Mouse (Mus musculus) kidney, adult 18-20 months (tissue): Measurements from ENCODE around the gene Slco4a1.
A peak's percentile ranks its signal among the peaks of the same experiment; 100 is the strongest.

Source experiments
- DNase-seq: peaks from one replicate; pipeline ENCODE4 v3.0.0; 2021

Gene Slco4a1

DNA sequence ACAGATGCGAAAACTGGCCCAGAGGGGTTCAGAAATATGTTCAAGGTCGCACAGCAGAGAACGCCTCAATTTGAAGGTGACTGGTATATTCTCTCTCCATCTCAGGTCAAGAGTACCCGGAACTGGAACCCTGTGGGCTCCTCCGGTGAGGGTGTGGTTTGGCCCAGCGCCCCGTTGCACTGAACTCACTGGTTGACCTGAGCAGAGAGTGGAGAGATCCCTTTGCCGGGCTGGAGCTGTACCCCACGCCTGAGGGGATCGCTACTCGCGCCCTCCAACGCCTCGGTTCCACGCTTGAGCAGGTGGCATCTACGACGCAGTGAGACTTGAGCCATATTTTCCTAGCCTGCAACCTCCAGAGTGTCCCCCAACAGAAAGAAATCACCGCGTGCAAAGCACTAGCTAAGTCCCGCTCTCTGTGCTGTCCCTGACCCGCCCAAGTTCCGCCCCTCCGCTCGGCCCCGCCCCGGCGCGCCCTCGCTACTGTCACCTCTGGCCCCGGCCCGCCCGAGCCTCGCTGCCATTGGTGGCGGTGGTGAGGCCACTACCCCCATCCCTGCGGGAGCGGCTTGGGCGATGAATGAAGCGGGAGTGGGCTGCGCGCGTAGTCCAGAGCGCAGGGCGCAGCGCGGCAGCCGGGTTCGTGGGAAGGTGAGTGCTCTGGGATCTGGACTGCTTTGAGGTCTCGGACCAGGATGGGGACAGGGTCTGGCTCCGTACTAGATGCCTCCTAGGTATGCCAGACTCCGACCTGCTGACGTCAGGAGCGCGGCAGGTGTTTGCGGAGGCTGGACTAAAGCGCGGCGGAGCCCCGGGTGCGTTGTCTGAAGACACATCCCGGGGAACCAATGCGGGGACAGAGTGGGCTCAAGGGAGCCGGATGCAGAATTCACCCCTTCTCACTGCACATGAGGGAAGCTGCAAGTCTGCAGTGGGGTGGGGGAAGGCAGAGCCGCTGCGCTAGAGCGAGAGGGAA, at the start of gene Slco4a1:
Slco4a1 (plus strand) TSS at position 523 of the 976 bp plus-strand sequence.
- DNase-seq: peak; percentile 94

DNA sequence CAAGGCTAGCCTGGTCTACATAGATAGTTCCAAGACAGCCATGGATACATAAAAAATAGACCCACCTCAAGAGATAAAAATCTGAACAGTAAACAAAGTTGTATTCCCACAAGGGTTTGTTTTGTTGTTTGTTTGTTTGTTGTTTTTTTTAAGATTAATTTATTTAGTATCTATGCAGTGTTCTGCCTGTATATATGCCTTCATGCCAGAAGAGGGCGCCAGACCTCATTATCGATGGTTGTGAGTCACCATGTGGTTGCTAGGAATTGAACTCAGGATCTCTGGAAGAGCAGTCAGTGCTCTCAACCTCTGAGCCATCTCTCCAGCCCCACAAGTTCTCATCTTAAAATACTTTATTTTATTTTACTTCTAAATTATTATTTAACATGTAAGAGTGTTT, 47.6 kb upstream of the Slco4a1 start:
- DNase-seq: no peak

DNA sequence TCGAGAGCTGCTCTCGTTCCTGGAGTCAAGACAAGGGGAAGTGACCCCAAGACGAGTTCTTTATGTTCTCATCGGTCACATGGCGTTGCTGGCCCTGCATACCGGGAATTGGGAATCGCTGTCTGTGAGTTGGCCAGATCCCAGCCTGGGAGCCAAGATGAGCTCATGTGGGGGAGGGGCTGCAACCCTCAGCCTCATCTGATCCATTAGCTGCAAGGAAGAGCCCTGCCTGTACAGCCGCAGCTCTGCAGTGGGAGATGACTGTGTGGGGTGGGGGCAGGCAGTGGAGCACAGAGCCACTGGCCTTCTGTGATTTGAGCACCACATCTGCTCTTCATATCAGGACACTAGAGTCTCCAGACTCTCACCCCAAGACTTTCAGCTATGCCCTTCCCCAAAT, 45.6 kb upstream of the Slco4a1 start:
- no peak for DNase-seq

DNA sequence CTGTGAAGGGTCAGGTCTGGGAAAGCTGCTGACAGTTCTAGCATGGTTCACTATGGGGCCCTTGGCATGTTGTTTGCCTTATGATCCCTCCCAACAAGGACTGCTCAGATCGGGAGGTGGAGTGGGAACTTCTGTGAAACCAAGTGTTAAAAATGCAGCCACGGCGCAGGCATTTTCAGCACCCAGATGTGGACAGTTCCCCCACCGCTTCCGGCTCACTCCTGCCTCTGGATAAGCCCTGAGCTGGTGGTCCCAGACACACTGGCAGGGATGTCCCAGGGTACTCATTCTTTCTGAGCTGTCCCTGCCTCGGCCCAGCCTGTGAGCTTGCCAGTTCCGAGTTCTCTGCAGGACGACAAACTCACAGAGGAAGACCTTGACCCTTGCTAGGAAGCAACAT, 45.0 kb upstream of the Slco4a1 start:
- no peak for DNase-seq

DNA sequence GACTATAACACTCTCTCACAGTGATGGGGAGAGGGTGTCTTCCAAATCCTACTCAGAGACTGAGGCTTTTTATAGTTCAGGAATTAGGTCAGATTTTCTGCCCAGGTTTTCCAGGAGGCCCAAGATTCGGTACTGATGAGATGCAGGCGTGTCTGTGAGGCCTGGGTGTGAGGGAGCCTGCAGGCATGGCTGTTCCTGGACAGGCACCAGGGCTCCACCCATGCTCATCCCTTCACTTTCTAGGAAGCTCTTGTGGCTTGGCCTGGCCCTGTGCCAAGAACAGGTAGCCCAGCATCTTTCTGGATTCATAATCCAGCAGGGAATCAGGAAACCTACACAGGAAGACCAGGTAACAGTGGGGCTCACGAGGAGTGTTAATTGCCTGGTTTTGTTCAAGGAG, 40.4 kb upstream of the Slco4a1 start:
- no peak for DNase-seq

DNA sequence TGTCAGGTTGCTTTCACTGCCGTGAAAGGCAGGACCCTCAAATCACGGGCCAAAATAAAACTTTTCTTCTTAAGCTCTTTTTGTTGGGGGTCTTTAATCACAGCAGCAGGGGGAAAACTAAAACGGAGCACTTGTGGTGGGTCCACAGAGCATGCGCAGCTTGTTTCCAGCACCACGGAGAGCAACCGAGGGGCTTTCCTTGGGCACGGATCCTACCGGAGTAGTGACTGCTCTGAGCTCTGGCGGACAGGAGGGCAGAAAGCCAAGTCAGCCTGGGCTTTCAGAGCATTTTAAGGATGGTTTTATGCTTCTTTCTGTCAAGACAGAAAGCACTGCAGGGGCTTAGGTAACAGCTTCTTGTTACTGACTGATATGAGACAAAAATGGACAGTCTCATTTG, 38.3 kb upstream of the Slco4a1 start:
- DNase-seq: no peak

DNA sequence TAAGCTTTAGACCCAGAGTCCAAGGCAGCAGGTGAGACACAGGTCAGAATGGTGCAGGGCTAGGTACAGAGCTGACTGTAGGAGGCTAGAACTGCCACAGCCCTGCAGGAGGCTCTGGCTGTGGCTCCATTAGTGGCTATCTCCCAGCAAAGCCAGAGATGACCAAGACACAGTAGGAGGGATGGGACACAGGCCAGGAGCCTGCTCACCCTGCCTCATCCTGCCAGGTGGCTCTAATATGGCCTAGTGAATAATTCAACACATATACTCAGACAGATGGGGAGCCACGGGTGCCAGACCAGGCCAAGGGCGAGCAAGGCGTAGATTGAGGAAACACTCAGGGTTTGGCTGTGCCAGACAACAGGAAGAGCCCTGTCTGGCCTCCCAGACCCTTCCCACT, 35.4 kb upstream of the Slco4a1 start:
- DNase-seq: no peak

DNA sequence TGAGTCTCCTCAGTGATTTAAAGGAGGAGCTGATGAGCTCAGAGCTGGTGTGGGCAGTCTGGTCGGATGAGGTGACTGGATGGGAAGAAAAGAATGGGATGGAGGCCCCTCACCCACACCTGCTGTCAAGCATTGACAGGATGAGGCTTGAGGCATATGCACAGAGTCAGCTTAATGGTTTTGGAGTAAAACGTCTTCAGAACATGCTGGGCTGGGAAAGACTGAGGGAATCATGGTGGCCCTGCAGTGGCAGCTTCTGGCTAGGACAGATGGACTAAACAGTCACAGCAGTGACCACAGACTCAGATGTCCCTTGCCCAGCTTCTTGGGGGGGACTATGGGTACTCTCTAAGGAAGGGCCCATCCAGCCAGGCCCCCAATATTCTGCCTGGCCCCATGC, 30.9 kb upstream of the Slco4a1 start:
- no peak for DNase-seq

DNA sequence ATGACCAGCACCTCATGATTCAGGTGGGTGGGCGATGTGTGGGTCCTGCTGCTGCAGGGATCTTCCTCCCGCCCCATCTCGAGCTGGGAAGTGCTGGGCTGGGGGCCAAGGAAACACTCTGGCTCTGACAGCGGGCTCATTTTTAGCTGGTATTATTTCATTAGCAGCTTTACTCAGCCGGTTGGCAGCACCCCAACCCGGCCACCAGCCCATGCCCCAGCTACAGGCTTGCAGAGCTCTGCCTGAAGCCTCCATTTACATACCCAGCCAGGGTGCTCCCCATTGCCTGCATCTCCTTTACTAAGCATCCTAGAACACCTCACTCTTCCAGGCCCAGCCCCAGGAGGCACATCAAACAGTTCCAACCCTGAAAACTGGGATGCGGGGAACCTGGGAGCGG, 29.0 kb upstream of the Slco4a1 start:
- DNase-seq: no peak

DNA sequence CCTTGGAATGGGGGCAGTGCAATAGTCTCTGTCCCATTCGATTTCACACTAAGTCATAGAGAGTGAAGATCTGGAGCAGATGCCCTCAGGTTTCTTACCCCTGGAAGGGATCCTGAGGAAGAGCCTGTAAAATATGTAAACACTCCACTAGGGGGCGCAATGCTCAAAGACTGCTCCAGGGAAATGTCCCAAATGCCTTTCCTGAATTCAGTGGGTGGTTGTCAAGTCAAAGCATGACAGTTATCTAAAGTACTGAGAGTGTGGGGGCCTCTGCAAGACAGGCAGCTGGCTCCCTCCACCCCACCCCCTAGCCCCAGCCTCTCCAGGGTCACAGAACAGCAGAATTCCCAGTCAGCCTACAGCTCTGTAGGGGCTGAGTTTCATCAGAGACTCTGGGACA, 27.7 kb upstream of the Slco4a1 start:
- no peak for DNase-seq

DNA sequence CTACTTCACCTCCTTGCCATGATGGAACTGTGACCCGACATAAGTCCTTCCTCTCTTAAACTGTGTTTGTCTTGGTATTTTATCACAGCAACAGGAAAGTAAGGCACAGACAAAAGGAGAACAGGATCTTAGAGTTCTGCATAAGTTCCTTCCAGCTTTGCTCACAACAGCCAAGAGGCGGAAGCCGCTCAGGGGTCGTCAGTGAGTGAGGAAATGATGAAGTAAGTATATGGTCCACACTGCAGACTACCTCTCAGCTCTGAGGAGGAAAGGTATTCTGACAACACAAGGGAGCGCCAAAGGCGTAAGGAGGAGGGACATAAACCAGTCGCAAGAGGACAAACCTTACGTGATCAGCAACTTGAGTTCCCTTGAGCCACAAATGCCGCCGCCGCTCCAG, 25.4 kb upstream of the Slco4a1 start:
- no peak for DNase-seq

DNA sequence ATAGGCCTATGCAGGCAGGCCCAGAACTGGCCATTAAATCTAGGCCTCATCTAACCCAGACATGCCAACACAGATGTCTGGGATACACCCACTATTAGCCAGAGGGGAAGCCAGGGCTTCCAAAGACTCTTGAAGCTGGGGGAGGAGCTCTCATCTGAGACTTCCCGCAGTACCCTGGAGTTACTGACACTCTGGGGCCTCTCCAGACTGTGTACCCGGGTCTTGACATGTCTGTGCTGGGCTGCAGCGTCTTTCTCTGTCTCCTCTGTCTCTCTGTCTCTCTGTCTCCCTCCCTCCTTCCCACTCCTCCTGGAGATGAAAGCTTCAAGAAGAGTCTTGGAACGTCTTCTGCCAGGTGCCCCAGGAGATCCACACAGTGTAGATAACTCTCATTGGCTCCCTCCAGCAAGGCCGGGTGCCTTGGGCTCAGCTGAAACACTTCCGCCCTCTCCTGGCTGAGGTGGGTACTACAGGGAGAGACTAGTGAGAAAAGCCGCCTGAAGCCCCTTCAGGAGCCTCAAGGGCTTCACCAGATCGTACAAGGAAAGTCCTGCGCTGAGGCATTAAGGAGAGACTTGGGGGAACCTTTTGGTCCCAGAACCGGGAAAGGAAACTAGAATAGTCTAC, 23.9 kb upstream of the Slco4a1 start:
- peak; percentile 81 for DNase-seq

DNA sequence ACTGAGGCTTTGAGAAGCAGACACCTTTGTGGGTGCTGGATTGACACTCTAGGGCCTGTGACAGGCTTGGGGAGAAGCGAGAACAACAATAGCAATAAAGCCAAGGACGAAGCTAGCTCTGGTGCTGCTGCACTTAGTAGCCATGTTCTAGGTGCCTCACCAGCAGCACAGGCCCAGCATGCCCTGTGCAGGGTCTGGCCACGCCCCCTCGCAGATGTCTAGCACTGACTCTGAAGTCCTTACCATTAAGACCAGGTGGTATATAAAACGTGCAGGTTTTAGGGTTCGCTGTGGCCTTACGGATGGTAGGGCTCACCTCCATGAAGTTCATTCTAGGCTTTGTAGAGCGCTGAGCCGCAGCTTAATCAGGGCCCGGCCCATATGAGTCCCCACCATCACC, 23.3 kb upstream of the Slco4a1 start:
- no peak for DNase-seq

DNA sequence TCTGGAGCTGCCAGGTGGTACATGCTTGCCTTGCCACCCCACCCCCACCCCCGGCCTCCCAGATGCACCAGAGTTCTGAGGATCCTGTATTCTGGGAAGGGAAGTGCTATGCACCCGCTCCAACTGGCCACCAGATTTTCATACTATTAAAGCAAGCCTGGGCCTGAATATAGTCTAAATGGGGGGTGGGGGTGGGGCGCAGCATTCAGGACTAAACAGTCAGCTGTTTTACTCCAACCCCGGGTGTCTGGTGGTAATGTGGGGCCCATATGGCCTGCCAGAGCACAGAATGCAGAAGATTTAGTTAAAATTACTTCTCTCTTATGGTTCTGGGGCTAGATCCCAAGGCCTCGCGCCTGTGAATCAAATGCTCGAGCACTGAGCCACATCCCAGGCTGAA, 22.7 kb upstream of the Slco4a1 start:
- no peak for DNase-seq

DNA sequence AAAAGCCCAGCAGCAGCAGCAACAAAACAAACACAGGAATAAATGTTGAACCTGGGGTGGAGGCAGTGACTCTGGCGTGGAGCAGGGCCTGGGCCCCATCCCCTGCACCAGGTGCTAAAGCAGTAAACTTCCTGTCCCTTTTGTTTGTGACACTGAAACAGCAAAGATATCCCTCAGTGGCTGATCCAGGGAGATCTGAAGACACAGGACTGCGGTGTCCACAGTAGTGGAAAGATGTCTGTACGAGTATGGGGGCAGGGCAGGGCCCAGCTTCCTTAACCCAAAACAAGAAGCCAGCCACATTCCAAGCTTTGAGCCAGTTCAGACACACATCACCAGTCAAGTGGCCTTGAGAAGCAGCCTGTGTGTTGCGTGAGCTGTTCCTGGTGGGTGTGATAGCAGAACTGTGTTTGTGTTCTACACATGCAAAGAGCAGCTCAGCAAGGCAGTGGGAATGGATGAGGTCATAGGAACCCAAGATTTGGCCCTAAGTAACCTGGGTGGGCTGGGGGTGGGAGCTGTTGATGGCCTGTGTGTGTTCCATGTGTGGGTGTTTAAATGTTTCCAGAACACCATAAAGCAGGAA, 20.6 kb upstream of the Slco4a1 start:
- no peak for DNase-seq

DNA sequence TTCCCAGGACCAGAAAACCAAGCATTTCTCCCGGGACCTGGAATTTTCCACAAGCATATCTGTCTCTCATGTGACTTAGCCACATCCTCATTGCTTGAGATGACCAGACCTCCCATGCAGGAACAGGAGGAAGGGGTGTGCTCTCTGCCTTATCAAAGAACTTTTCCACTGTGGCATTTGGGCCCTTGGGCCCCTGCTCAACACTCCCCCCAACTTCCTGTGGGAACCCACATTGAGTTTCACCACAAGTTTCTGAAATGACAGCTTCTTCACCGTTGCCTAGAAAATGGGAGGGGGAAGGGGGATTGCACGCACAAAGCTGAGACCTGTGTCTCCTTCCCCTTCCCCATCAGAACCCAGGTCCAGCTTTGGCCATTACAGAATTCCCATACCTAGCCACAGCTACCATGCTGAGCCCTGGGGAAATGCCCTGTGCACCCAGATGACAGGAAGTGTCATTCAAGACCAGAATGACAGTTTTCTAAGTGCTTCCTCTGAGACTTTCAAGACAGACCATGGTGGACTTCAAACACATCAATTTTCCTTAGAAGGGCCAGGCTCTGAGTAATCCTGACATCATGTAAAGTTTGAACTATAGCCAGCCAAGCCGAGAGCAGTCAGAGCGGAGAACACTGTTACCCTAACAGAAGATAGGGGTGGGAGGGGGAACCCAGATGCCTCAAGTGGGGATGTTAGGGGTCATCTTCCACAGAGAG, 18.7 kb upstream of the Slco4a1 start:
- no peak for DNase-seq

DNA sequence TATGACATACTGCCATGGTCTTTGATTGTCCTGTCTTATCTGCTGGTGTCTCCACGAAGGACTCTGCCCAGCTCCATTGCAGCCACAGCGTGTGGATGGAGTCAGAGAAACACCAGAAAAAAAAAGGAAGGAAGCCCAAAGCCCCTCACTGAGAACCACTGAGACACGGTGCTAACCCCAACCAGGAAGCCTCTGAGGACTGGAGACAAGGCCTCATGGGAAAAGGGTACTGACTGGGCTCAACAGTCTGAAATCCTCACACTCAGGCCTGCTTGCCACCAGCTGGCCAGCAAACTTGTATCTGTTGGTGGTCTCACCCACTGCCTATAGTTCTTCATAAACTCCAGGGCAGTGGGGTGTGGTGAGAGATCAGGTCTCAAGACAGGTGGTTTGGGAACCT, 16.3 kb upstream of the Slco4a1 start:
- no peak for DNase-seq

DNA sequence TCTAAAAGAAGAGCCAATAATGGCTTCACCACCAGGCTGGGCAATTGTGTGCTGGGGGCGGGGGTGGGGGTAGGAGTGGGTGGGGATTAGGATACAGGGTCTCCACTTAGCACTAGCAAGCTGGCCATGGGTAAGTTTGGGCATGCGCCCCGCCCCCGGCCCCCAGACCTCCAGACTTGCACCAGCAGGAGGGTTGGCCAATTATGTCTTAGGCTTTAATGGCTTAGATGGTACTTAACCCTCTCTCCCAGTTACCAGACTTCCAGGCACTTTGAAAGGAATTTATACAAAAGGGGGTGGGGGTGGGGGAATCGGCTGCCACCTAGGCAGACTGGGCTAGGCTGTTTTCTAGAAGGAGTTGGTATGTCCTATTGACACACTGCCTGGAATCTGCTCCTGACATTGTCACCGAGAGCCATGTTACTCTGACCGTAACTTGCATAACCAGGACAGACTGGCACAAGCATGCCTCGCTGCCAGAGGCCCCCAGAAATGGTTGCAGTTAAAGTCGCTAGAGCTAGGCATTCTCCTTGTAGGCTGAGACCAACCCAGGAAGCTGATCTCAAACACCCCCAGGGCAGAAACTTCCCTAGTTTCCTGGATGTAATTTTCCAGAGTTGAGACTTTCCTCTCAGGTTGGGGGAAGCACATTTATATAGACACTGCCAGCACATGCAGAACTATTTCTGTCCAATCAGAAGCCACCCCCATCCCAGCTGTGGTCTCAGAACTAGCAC, 15.3 kb upstream of the Slco4a1 start:
- DNase-seq: no peak

DNA sequence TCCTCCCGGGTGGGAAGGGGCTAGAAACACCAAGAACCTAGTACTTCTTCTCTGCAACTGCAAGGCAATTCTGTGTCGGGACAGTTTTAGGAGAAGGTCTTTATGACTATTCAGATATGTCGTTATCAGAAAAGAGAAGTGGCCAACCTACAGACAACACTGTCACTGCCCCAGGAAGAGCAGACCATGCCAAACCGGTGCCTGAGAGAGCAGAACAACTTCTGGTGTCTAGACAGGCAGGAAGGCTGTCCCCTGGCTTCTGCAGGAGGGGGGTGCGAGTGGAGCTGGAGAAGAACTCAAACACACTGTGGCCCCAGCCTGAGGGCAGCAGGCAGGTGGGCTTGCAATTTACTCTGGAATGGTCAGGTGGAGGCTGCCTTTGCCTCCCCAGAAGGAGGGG, 14.0 kb upstream of the Slco4a1 start:
- DNase-seq: no peak

DNA sequence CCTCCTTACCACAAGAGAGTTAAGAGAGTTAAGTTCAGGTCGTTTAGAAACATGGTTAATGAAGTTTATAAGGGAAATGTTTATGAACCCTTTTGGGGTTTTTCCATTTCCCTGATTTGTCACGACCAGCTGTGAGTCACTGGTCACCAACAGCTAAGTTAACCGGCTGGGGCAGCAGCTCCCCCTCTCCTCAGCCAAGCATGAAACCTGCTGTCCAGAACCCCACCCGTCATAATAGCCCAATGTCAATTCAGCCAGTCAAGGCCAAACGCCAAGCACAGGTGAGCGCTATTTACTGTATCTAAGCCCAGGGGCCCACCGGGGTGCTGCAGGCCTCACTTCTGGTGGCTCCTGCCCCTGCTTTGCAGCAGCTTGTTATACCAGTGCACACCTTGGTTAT, 12.2 kb upstream of the Slco4a1 start:
- no peak for DNase-seq

DNA sequence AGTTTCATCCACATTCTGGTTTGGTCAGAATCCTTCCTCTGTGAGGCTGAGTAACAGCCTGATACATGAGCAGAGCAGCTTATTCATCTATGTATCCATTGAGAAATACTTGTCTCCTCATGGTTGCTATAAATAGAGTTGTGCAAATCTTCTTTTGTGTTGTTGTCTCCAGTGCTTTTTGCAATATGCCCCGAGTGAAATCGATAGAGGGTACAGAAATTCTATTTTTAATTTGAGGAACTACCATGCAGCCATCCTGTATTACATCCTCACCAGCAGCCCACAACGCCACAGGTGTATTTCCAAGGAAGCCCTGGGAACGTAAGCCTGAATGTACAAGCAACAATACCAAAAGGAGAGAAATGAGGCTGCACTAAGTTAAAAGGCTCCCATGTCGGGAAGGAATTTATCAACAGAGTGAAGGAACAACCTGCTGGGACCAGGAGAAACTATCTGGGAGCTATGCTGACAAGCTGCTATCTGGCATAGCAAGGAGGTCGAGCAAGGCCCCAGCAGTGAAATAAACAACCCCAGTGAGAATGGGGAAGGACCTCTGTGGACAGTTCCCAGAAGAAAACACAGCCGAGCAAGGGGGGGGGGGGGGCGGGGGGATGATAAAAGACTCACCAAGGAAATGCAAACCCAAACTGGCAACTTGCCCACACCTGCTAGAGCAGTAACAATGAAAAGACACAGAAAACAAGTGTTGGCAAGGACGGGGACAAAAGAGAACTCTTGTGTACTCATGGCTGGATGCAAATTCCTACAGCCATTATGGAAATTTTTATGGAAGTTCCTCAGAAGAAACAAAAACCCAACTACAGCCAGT, 10.9 kb upstream of the Slco4a1 start:
- no peak for DNase-seq

DNA sequence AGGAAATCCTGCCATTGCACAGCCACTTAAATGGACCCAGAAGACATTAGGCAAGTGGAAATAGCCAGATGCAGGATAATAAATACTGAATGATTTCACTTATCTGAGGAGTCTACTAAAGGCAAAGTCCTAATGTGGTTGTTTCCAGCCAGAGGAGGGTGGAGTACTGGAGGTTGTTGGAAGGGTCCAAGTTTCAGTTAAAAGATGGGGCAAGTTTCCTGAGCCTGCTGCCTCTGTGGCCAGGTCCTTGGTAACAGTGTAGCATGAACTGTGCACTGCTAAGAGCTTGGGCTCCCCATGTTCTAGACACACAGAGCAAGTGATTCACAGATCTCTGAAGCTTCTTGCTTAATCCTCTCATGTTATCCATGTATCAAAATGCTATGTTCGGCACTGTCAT, 10.1 kb upstream of the Slco4a1 start:
- DNase-seq: no peak
